Mouse (Mus musculus): ENCODE data around the gene Cd70.
"Not testable (repeated sequence)": the region's sequence is repeated elsewhere in the genome, so short reads cannot be mapped to it uniquely, and the experiment has no call there.

The Cd70 gene

GRCm38 (mm10) chr17:57134693-57135092 lies 14.9 kb downstream of the Cd70 start:
- in situ Hi-C loops (cut with MseI, MboI): no loop called here

GRCm38 (mm10) chr17:57134021-57134420 lies 15.6 kb downstream of the Cd70 start:
- in situ Hi-C loops (cut with MseI, MboI): not testable (repeated sequence)

- in situ Hi-C loops (cut with MseI, MboI): no loop called here
Measured at GRCm38 (mm10) chr17:57131793-57132192, 17.8 kb downstream of the Cd70 start.

GRCm38 (mm10) chr17:57125853-57126622 lies 23.5 kb downstream of the Cd70 start:
- in situ Hi-C loops (cut with MseI, MboI): no loop called here

- in situ Hi-C loops (cut with MseI, MboI): no loop called here
Measured at GRCm38 (mm10) chr17:57124792-57125191, 24.8 kb downstream of the Cd70 start.

- in situ Hi-C loops (cut with MseI, MboI): no loop called here
Measured at GRCm38 (mm10) chr17:57123192-57124118, 26.1 kb downstream of the Cd70 start.

GRCm38 (mm10) chr17:57121856-57122255 lies 27.7 kb downstream of the Cd70 start:
- in situ Hi-C loops (cut with MseI, MboI): no loop called here

GRCm38 (mm10) chr17:57118524-57119349 lies 30.8 kb downstream of the Cd70 start:
- in situ Hi-C loops (cut with MseI, MboI): no loop called here

- in situ Hi-C loops (cut with MseI, MboI): no loop called here
Measured at GRCm38 (mm10) chr17:57116801-57117200, 32.8 kb downstream of the Cd70 start.

- in situ Hi-C loops (cut with MseI, MboI): no loop called here
Measured at GRCm38 (mm10) chr17:57112768-57113474, 36.7 kb downstream of the Cd70 start.

GRCm38 (mm10) chr17:57110005-57110404 lies 39.6 kb downstream of the Cd70 start:
- in situ Hi-C loops (cut with MseI, MboI): no loop called here

GRCm38 (mm10) chr17:57108666-57109171 lies 40.9 kb downstream of the Cd70 start:
- in situ Hi-C loops (cut with MseI, MboI): no loop called here

GRCm38 (mm10) chr17:57108040-57108665 lies 41.4 kb downstream of the Cd70 start:
- in situ Hi-C loops (cut with MseI, MboI): no loop called here

- in situ Hi-C loops (cut with MseI, MboI): no loop called here
Measured at GRCm38 (mm10) chr17:57107064-57107463, 42.5 kb downstream of the Cd70 start.

- in situ Hi-C loops (cut with MseI, MboI): no loop called here
Measured at GRCm38 (mm10) chr17:57106035-57106368, 43.6 kb downstream of the Cd70 start.

GRCm38 (mm10) chr17:57105181-57106034 lies 44.2 kb downstream of the Cd70 start, which contains the start of gene Tnfsf9:
Tnfsf9 (plus strand) TSS chr17:57105325.
- in situ Hi-C loops (cut with MseI, MboI): no loop called here

GRCm38 (mm10) chr17:57104496-57104895 lies 45.1 kb downstream of the Cd70 start:
- in situ Hi-C loops (cut with MseI, MboI): no loop called here

GRCm38 (mm10) chr17:57102276-57102675 lies 47.3 kb downstream of the Cd70 start:
- in situ Hi-C loops (cut with MseI, MboI): no loop called here

GRCm38 (mm10) chr17:57099629-57100325 lies 49.8 kb downstream of the Cd70 start:
- in situ Hi-C loops (cut with MseI, MboI): loop anchor here (10.0 kb wide), 1 partner anchor 65 kb away; no protein-coding TSS in a partner anchor

All from mouse trophoblast stem cell (cell line).